Mouse (Mus musculus): Measurements from ENCODE around the gene Hebp2. TPM values are rescaled to one million over a fixed set of nuclear protein-coding genes. Genes with fewer than 3 reads are reported as not detected.

Hebp2 gene
- polyA plus RNA-seq, 1 experiment from 2014 or later = 15.5 TPM

DNA sequence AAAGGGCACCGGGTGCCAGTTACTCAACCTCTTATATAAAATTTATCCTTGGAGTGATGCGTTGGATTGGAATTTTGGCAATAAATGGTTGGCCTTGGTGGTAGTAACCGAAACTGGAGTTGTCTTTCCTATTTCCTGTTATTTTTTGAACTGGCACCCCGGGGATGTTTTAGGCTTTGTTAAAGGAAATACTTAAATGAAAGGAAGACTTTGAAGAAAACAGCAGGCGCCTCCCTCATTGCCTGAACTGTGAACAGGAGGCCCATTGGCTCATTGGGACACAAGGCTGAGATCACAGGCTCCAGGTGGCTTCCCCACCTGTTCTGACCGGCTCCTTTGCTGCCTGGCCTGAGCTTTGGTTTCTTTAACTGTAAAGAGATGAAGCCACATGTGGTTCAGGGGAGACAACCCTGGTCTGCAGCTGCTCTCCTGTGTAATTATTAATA, 39.4 kb downstream of the Hebp2 start:
- no peaks in the 10 kb centered on the region for H3K27me3 ChIP-seq (replicated peaks; ENCODE audit: low read depth, poor library complexity, severe bottlenecking)
- no peak overlapping the region for H3K4me3 ChIP-seq
- no peaks in the 10 kb centered on the region for H3K9me3 ChIP-seq
- no peak for DNase-seq (ENCODE audit: low spot score)
- peak overlapping the region; percentile 35; the same call in 1 of the 2 replicates for H3K27ac ChIP-seq (replicated peaks)
- 55% methylated on average over 6 of the region's 6 CpGs for WGBS
- H3K36me3 ChIP-seq (replicated peaks) = peaks cover 16% of the 10 kb centered on the region
- peaks cover 33% of the 10 kb centered on the region for H3K4me1 ChIP-seq

DNA sequence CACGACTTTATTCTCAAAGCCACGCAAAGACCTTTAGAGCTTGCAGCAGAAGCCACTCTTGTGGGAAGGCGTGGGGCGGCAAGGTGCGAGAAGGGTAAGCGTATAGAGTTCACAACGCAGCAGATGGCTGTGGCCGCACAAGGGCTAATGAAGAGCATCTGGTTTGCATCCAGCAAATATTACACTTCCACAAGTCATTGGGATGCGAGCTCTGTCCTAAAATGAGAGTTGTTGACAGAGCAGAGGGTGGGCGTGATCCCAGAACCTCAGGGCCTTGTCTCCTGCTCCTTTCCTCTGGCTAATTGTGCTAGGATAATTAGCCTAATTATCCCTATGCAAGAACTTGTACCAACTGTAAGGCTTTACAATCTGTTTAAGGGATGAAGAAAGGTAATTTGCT, 40.2 kb downstream of the Hebp2 start:
- Histone ChIP-seq H3K36me3 (replicated peaks) (peaks cover 22% of the 10 kb centered on the region), H3K4me1 (peaks cover 33% of the 10 kb centered on the region), H3K27me3 (replicated peaks; ENCODE audit: low read depth, poor library complexity, severe bottlenecking) (no peaks in the 10 kb centered on the region), H3K4me3 (no peak overlapping the region), H3K9me3 (no peaks in the 10 kb centered on the region), H3K27ac (replicated peaks) (no peak overlapping the region)
- peak; percentile 23 for DNase-seq (ENCODE audit: low spot score)
- 50% methylated on average over 10 of the region's 10 CpGs for WGBS

DNA sequence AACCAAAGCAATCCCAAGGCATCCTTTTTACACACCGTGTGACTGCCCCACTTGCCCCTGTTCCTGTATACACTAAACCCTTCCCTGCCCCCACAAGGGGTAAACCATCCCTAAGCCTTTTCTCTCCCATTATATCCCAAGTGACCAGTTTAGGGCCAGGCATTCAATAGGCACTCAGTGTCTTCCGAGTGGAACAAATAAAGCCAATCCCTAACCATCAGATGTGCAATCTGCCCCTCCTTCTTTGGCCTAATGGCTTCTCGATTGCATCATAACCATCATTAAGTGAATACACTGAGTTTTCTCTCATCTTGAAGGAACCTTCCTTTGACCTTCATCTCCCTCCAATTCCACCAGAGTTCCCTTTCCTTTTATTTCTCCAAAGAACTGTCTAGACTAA, 43.9 kb downstream of the Hebp2 start:
- H3K36me3 ChIP-seq (replicated peaks) = peaks cover 49% of the 10 kb centered on the region

DNA sequence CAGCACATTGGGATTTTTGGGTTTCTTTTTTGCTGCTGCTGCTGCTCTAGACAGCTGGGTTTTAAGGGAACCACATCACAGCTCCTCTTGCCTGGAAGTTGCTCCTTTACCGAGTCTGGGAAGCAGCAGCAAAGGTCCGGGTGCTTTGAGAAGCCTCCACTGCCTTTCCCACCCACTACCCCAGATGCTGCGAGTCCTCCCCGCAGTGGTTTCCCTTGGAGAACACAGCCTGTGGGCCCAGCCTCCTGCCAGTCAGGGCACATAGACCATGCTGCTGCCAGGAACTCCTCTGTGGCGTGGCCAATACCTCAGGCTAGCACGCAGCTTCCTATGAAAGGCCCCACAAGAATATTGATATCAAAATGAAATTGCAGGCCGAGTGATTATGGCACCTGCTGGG, 48.8 kb downstream of the Hebp2 start:
- 75% methylated on average over 7 of the region's 7 CpGs for WGBS
- no peak for DNase-seq (ENCODE audit: low spot score)
- H3K27me3 ChIP-seq (replicated peaks; ENCODE audit: low read depth, poor library complexity, severe bottlenecking) = no peaks in the 10 kb centered on the region
- H3K9me3 ChIP-seq = no peaks in the 10 kb centered on the region
- H3K36me3 ChIP-seq (replicated peaks) = peaks cover 41% of the 10 kb centered on the region
- no peak overlapping the region for H3K27ac ChIP-seq (replicated peaks)
- no peak overlapping the region for H3K4me3 ChIP-seq
- no peaks in the 10 kb centered on the region for H3K4me1 ChIP-seq

More for the DNA sequence above, 43.9 kb downstream of the Hebp2 start:
- Histone ChIP-seq H3K9me3 (no peaks in the 10 kb centered on the region), H3K4me1 (peaks cover 19% of the 10 kb centered on the region), H3K27me3 (replicated peaks; ENCODE audit: low read depth, poor library complexity, severe bottlenecking) (no peaks in the 10 kb centered on the region), H3K4me3 (no peak overlapping the region), H3K27ac (replicated peaks) (no peak overlapping the region)
- DNase-seq (ENCODE audit: low spot score) = no peak
- WGBS = 72% methylated on average over 3 of the region's 3 CpGs

DNA sequence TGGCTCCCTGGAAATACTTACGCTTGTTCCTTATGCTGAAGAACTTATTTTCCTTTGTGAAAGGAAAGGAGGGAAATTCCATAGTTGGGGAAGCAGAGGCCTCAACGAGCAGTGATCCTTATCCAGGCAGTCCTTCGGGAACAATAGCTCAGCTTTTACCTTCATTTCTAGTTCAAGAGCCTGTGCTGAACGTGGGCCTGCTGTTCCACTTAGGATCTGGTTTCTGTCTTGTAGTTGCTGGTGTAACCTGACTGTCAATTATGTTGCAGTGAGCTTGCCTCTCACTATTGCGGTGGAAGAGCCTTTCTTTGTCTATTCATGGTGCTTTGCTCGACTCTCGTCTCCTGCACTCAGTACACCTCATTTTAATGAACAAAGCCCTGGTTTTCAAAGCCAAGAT, 51.6 kb downstream of the Hebp2 start:
- H3K4me1 ChIP-seq = no peaks in the 10 kb centered on the region
- no peak for DNase-seq (ENCODE audit: low spot score)

DNA sequence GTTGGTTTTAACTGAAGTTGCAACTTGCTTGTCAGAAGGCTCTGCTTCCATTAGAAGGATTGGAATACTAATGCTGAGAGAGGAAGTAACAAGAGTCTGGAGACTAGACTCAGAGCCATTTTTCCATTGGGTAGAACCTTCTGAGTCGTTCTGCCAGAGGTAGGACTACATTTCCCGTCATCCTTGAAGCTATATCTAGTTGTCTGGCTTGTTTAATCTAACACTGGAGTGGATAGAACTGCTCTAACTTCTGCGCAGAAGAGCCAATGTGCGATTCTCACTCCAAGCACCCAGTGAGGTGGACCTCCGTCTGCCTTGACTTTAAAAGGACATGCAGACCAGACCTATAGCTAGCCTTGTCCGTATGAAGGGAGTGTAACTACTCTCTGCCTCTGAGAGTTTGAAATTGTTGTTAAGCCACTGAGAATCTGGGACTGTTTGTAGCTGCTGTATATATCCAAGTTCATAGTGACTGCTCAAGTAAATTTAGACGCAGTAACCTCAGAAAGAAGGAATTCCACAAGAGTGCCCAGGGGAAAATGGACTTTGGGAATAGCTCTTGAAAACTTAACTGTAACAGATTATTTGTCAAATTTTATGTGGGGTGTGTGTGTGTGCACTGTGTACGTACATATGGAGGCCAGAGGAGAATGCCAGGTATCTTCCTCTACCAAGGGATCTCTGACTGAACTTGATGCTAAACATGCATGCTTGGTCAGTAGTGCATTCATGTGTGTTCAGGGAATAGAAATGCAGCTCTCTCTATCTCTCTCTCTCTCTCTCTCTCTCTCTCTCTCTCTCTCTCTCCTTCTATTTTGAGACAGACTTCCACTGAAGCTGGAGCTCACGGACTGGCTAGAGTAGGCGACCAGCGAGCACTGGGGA, 52.6 kb downstream of the Hebp2 start:
- Histone ChIP-seq H3K27me3 (replicated peaks; ENCODE audit: low read depth, poor library complexity, severe bottlenecking) (no peaks in the 10 kb centered on the region), H3K4me3 (no peak overlapping the region), H3K9me3 (no peaks in the 10 kb centered on the region), H3K4me1 (no peaks in the 10 kb centered on the region), H3K27ac (replicated peaks) (no peak overlapping the region), H3K36me3 (replicated peaks) (peaks cover 3% of the 10 kb centered on the region; the same call in 1 of the 2 replicates)
- no peak for DNase-seq (ENCODE audit: low spot score)
- 90% methylated on average over 11 of the region's 11 CpGs for WGBS

More for the DNA sequence above, 51.6 kb downstream of the Hebp2 start:
- Histone ChIP-seq H3K27ac (replicated peaks) (no peak overlapping the region), H3K36me3 (replicated peaks) (peaks cover 13% of the 10 kb centered on the region), H3K9me3 (no peaks in the 10 kb centered on the region), H3K4me3 (no peak overlapping the region), H3K27me3 (replicated peaks; ENCODE audit: low read depth, poor library complexity, severe bottlenecking) (no peaks in the 10 kb centered on the region)
- WGBS = 54% methylated on average over 7 of the region's 7 CpGs

DNA sequence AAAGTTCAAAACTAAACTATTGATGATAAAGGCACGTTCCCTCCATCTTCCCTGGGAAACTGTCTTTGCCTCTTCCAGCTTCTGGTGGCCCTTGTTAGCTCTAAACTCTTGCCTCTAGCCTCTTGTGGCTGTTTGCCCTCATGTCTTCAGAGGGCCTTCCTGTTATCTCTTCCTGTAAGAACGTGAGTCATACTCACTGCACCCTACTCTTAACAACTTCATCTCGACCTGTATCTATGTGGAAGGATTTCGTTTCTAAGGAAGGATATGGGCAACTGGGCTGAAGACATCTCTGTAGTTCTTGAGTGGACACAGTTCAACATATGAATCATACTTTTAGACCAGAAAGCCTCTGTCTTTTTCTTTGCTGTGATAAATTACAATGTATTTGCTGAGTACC, 53.9 kb downstream of the Hebp2 start:
- Histone ChIP-seq H3K9me3 (no peaks in the 10 kb centered on the region), H3K27ac (replicated peaks) (no peak overlapping the region), H3K4me3 (no peak overlapping the region), H3K27me3 (replicated peaks; ENCODE audit: low read depth, poor library complexity, severe bottlenecking) (no peaks in the 10 kb centered on the region), H3K36me3 (replicated peaks) (no peaks in the 10 kb centered on the region), H3K4me1 (no peaks in the 10 kb centered on the region)
- 81% methylated on average over 4 of the region's 4 CpGs for WGBS
- no peak for DNase-seq (ENCODE audit: low spot score)

DNA sequence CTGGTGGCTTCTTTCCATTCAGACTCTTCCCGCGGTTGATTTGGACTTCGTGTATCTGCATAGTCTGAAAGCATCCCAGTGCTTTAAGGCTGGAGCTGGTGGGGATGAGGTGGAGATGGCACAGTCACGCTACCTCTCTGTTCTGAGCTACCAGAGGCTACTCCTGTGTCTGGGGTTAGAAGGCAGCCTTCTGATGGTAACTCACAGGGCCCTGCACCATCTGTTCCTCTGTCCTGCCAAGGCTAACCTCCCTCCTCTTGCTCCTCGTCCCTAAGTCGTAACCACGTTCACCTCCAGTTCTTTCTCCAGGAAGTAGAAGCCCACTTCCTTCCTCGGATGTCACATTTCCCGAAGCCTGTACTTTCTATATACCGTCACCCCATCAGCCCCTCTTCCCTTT, 55.9 kb downstream of the Hebp2 start:
- H3K4me1 ChIP-seq = no peaks in the 10 kb centered on the region
- H3K9me3 ChIP-seq = no peaks in the 10 kb centered on the region
- no peak overlapping the region for H3K4me3 ChIP-seq
- H3K27ac ChIP-seq (replicated peaks) = no peak overlapping the region
- 92% methylated on average over 10 of the region's 10 CpGs for WGBS
- no peaks in the 10 kb centered on the region for H3K36me3 ChIP-seq (replicated peaks)
- no peaks in the 10 kb centered on the region for H3K27me3 ChIP-seq (replicated peaks; ENCODE audit: low read depth, poor library complexity, severe bottlenecking)
- no peak for DNase-seq (ENCODE audit: low spot score)

Other genes starting within 250 kb of the Hebp2 start
- gene Nhsl1, start 227.1 kb downstream of the Hebp2 start, polyA plus RNA-seq (2016; fragmentation: Nextera tagmentation; extraction: Ambion mirVana) = 12.6 and 12.9 TPM in 2 replicates
- 0.50 and 0.55 TPM in 2 replicates for gene Arfgef3, start 197.9 kb upstream of the Hebp2 start, polyA plus RNA-seq (2016; fragmentation: Nextera tagmentation; extraction: Ambion mirVana)
- gene Gm4922, start 240.7 kb upstream of the Hebp2 start, polyA plus RNA-seq (2016; fragmentation: Nextera tagmentation; extraction: Ambion mirVana) = not detected in 2 replicates

All from embryonic facial prominence, embryonic 10.5 days (tissue).